In the genomic region with DNA sequence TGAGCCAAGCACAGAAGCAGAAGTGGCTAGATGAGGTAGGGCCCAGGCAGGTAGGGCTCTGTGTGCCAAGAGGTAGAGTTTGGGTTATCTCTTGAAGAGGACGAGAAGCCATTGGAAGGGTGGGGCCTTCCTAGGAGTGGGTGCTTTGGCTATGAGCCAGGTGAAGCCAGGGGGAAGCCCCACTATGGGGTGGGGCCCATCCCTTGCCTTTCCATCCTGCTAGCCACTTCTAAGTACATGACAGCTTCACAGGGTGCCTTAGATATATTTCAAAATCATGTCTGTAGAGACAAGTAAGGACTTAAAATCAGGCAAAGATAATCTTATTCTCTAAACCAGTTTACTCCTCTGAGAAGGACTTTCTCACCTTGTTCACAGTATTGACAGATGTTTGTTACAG, we compare ENCODE assay signal across 14 mouse cellular contexts.
"Had no signal": no experiment of that assay in that cellular context is flagged by ENCODE, and none has a peak within 500 bp of the region (broad histone marks: within the 10 kb centered on the region; RNA-seq: fewer than 3 reads in every experiment).

No protein-coding gene starts in this region.

- H3K36me3 ChIP-seq: limb, embryonic 12.5 days; liver, embryonic 13.5 days; lung, embryonic 15.5 days; midbrain, embryonic 13.5 days; neural tube, embryonic 15.5 days had no signal

- H3K4me1 ChIP-seq: limb, embryonic 12.5 days; lung, embryonic 15.5 days had no signal

- H3K27ac ChIP-seq: layer of hippocampus, adult 2 months; limb, embryonic 12.5 days; liver, embryonic 13.5 days; lung, embryonic 15.5 days; midbrain, embryonic 13.5 days; neural tube, embryonic 15.5 days had no signal

- H3K4me2 ChIP-seq: limb, embryonic 12.5 days; liver, embryonic 13.5 days; lung, embryonic 15.5 days; midbrain, embryonic 13.5 days; neural tube, embryonic 15.5 days had no signal

- H3K27me3 ChIP-seq: liver, embryonic 13.5 days; lung, embryonic 15.5 days; midbrain, embryonic 13.5 days; neural tube, embryonic 15.5 days had no signal

- DNase-seq: kidney, postnatal 10 days; kidney, postnatal 4 days; liver; liver, embryonic 13.5 days; liver, postnatal 0 days; lung, postnatal 14 days; right cerebral cortex, postnatal 4 days; spleen, adult 18-20 months; thymus, adult 18-20 months had no signal

- H3K9ac ChIP-seq: limb, embryonic 12.5 days; liver, embryonic 13.5 days; liver, postnatal 0 days; lung, embryonic 15.5 days; midbrain, embryonic 13.5 days; neural tube, embryonic 15.5 days had no signal

- H3K4me3 ChIP-seq: layer of hippocampus, adult 2 months; limb, embryonic 12.5 days; liver, embryonic 13.5 days; lung, embryonic 15.5 days; midbrain, embryonic 13.5 days; neural tube, embryonic 15.5 days had no signal

- H3K9me3 ChIP-seq: limb, embryonic 12.5 days; liver, embryonic 13.5 days; lung, embryonic 15.5 days; midbrain, embryonic 13.5 days; neural tube, embryonic 15.5 days had no signal

- ATAC-seq: liver, postnatal 0 days; midbrain, embryonic 13.5 days had no signal
